Mouse (Mus musculus) stomach, postnatal 0 days (tissue): ENCODE results near the gene 4921539E11Rik.

Experiments
- CTCF ChIP-seq: IDR thresholded peaks from 2 replicates; pipeline ENCODE4 v1.5.1; 2016; ENCODE audit warnings: antibody characterized with exemption, low read depth, mild to moderate bottlenecking, moderate library complexity
- EP300 ChIP-seq: optimal IDR thresholded peaks from 2 replicates; pipeline ENCODE3; 2016; ENCODE audit warnings: antibody characterized with exemption

- TF ChIP-seq CTCF, result no peak
- TF ChIP-seq EP300, result no peak
Measured at GRCm38 (mm10) chr4:103208553-103208952, 82.1 kb downstream of the 4921539E11Rik start.
